Mouse (Mus musculus) mature B cell (primary cell): ENCODE measurements around the gene Ube2h.

Experiments used
- in situ Hi-C: fragments of 300-500 bp; cut with MboI; formaldehyde crosslinking; loops from 2 replicates; pipeline ENCODE4 v1.14.3; 2019

Ube2h gene

GRCm38 (mm10) chr6:30299683-30300082 is 4.7 kb downstream of the Ube2h start:
- in situ Hi-C loops, result no loop called here

GRCm38 (mm10) chr6:30299116-30299515 is 5.2 kb downstream of the Ube2h start:
- in situ Hi-C loops, result no loop called here

- in situ Hi-C loops, result no loop called here
Observed at GRCm38 (mm10) chr6:30292579-30292978, 11.8 kb downstream of the Ube2h start.

- in situ Hi-C loops, result no loop called here
Observed at GRCm38 (mm10) chr6:30287958-30288357, 16.4 kb downstream of the Ube2h start.

GRCm38 (mm10) chr6:30286642-30287041 is 17.7 kb downstream of the Ube2h start:
- in situ Hi-C loops, result no loop called here

GRCm38 (mm10) chr6:30284177-30284576 is 20.2 kb downstream of the Ube2h start:
- in situ Hi-C loops, result no loop called here

- in situ Hi-C loops, result no loop called here
Observed at GRCm38 (mm10) chr6:30282361-30282760, 22.0 kb downstream of the Ube2h start.

GRCm38 (mm10) chr6:30278374-30278773 is 26.0 kb downstream of the Ube2h start:
- in situ Hi-C loops, result no loop called here

- in situ Hi-C loops, result no loop called here
Observed at GRCm38 (mm10) chr6:30276882-30277281, 27.5 kb downstream of the Ube2h start.

- in situ Hi-C loops, result no loop called here
Observed at GRCm38 (mm10) chr6:30276375-30276774, 28.0 kb downstream of the Ube2h start.

GRCm38 (mm10) chr6:30275159-30275847 is 29.0 kb downstream of the Ube2h start:
- in situ Hi-C loops, result no loop called here

- in situ Hi-C loops, result no loop called here
Observed at GRCm38 (mm10) chr6:30272911-30273310, 31.4 kb downstream of the Ube2h start.

GRCm38 (mm10) chr6:30272338-30272905 is 31.9 kb downstream of the Ube2h start:
- in situ Hi-C loops, result no loop called here

GRCm38 (mm10) chr6:30269846-30270245 is 34.5 kb downstream of the Ube2h start:
- in situ Hi-C loops, result no loop called here

GRCm38 (mm10) chr6:30267486-30267885 is 36.9 kb downstream of the Ube2h start:
- in situ Hi-C loops, result no loop called here

- in situ Hi-C loops, result no loop called here
Observed at GRCm38 (mm10) chr6:30265402-30265801, 38.9 kb downstream of the Ube2h start.

GRCm38 (mm10) chr6:30263053-30263452 is 41.3 kb downstream of the Ube2h start:
- in situ Hi-C loops, result no loop called here

- in situ Hi-C loops, result no loop called here
Observed at GRCm38 (mm10) chr6:30259271-30259670, 45.1 kb downstream of the Ube2h start.

GRCm38 (mm10) chr6:30257962-30258361 is 46.4 kb downstream of the Ube2h start:
- in situ Hi-C loops, result no loop called here

- in situ Hi-C loops, result no loop called here
Observed at GRCm38 (mm10) chr6:30255846-30256245, 48.5 kb downstream of the Ube2h start.

GRCm38 (mm10) chr6:30252271-30253010 is 51.9 kb downstream of the Ube2h start:
- in situ Hi-C loops, result no loop called here

GRCm38 (mm10) chr6:30248708-30249107 is 55.6 kb downstream of the Ube2h start:
- in situ Hi-C loops, result no loop called here

GRCm38 (mm10) chr6:30245940-30246339 is 58.4 kb downstream of the Ube2h start:
- in situ Hi-C loops, result no loop called here
